Mouse (Mus musculus) lung, postnatal 36 days (tissue): Measurements from ENCODE around the gene Mroh9.

Experiments used
- DNase-seq: peaks from one replicate; pipeline ENCODE4 v3.0.0; 2022; ENCODE audit warnings: mixed read lengths

Gene Mroh9

DNA sequence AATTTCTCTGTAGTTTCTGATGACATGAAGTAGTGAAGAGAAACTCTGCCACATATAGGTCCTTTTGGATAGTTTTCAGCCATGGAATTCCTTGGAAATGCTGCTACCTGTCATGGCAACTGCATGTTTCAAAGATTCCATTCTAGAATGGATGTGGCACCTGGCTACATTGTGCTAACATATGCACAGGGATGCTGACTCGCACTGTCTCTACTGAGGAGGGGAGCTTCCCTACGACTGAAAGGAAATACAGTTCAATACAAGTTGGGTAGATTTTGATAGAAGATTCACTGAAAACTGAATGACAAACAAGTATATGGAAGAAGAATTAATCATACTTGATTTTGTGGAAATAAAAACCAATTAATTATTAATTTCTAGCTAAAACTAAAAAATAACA is at the start of gene Mroh9:
Mroh9 (minus strand) TSS at position 101 of the 400 bp plus-strand sequence.
- DNase-seq: no peak

DNA sequence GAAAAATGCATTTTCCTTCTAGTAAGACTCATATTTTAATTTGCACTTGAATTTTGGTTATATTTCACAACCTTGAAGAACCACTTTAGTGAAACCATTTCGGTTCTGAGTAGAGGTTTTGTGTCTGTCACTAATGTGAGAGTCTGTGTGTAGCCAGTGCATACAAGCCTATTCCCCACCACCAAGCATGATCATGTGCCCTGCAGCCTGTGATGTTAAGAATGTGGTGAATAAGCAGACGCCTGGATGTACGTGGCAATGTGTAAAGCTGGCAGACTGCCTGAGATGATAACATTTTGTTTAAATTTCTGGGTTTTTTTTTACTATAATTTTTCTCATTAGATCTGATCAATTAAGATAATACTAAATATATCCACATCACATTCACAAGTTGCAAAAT is 44.5 kb upstream of the Mroh9 start:
- DNase-seq: no peak

DNA sequence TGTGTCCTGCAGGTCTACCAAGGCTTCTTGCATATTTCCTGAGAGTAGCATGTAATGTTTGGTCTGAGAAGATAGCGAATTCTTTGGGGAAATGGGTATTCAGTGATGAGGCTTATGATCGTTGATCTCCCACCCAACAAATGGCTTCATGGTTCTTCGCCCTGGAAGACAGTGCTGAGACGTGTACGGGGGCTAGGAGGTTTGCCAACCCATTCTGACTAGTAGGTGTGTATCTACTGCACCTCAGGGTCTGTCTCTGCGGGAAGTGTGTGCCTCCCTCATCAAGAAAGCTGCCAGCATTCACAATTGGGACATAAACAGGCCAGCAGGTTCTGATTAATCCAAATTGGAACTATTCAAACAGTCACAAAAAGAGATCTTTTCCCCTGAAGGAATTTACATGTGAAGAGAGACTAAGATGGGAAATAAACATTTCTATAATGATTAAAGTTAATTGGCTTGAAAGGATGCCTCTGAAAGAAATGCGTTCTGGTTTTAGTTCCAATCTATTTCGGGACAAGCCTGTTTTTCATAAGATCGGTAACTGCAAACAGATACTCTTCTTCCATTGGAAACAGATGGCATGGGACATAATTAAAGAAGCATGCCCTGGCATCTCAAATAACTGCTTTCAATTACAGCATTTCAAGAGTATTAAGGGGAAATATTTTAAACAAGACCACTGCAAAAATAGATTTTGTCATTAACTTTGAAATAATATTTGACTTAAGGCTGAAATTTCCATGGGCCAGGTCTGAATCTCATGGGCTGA is 43.8 kb upstream of the Mroh9 start:
- DNase-seq: no peak

DNA sequence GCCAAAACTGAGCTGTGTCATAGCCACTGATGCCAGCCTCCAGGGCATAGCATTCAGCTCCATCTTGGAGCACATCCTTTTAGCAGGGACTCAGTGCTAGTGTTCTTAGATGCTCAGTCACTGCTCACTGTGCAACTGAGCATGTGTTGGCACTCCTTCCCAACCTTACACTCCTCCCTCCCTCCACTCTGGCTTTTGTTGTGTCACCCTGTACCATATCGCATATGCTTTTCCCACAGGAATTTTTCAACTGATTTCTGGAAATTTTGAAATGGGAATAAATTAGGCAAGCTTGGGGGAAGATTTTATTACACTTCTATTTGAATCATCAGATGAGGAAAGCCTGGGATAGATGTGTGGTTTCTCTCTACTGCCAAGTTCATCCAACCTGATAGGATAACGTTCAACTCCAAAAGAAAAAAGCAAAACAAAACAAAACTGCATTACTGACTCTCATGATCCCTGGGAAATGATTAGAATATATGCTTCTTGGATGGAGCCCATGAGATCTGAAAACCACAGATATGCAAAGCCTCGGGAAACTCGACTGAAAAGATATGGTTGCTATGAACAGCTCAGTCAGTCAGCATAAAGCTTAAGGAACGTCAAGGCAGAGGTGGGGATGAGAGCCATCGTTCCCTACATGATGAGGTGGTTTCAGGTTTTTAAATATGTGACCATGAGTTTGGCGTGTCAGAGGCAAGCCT is 40.9 kb upstream of the Mroh9 start:
- DNase-seq: no peak

DNA sequence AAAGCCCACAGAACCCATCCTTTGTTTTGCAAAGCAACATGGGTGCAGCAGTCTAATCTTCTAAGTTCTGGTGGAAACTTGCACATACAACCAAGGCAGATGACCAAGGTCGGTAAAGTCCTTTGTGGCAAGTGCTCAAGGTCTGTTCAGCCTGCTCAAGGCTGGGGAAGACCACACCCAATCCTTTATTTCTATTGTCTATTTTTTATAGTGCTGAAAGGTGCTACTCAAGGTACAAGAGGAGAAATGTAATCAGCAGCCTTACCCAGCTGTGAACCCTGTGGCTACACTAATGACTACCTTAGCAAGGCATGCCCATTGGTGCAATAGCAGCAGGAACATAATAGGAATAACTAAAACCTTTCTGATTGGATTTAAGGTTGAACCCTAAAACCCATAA is 36.9 kb upstream of the Mroh9 start:
- DNase-seq: no peak

DNA sequence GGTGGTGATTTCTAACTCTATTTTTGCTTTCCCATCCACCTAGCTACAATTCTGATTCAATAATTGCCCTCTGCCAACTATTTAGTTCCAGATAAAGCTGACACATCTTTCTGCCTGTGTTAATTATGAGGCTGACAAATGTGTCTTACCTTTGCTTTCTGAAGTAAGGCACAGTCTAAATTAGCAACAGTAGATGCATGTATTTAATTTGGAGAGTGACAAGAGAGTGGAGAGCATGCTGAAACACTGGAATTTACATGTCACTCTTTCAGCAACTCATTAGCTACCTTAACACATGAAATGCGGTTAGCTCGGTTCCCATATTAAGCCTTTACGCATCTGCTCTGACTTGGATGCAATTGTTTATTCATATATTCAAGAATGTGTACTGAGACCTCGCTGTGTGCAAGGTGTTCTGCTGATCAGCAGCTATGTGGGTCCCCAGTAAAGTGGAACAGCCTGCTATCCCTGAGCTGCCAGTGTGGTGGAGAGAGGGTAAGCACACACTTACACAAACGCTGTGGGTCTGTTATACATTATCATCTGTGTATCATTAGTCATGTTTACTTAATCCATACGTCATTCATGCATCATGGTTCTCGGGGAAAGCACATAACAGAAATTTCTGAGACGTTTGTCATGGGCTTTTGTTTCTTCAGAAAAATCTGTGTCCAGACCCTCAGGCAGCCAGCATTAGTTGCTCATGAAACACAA is 28.1 kb upstream of the Mroh9 start:
- DNase-seq: no peak

DNA sequence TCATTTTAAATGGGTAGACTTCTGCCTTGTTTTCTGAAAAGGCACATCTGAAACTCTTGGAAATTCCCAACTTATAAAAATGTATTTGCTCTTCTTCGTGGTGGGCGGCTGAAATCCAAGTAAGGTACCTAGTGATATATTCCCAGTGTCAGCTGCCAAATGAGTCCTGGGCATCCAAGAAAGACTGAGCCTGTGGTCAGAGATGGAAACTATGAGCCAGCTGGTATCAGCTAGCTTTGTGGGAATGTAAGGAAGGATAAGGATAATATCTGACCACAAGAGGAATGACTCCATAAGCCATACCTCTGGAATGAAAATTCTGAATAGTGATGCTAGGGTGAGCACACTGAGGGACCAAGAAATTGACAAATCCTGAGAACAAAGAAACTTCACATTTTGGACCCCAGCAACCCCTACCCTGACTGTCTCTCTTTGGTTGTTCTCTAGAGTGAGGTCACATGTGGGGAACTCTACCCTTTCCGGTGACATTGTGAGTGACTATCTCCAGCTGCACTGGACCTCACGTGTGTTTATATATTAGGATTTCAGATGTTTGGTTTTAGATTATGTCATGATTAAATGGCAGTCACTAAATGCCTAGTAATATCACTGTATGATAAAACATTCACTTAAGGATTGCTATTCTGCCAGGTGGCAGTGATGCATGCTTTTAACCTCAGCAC is 27.2 kb upstream of the Mroh9 start:
- DNase-seq: no peak

DNA sequence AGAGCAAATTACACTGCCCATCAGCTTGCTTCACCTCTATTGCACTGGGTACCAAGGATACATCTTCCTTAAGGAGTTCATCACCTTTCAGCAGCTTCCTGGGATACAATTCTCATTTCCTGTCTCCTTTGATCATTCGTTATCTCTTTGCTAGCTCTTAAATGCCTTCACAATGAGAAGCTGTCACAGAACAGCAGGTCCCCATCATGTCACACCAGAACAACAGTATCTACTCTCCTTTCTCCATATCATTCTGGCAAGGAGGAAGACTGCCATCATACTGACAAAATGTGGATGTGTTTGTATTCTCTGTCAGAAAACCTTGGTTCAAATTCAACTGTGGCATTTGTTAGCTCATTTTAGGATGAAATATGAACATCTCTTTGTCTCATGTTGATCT is 19.5 kb upstream of the Mroh9 start:
- no peak for DNase-seq

DNA sequence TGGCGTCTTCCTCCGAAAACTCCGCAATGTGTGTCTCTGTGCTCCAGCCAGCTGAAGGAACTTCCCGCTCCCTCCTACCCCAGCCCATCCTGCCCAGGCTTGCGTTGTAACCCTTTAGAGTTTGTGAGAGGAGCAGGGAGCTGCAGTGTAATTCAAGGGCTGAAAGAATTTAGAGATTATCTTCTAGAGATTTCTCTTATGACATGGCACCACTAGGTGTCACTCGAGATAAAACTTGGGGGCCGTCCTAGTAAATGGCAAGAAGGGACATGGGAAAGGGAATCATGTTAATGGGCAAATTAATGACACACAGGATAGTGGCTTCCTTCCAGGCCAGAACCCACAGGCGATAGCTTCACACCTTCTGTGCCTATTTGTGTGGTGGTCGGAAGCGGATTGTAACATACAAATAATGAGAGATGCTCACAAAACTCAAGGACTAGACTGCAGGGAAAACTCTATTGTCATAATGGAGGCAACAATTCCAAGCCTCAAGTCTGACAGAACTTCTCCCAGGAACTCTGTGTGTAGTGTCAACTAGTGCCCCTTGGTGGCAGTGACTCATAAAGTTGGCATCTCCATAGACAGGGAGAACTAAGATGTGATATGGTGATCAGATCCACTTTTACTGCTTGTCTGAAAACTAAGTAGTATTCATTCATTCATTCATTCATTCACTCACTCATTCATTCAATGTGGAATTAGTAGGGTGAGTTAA is 6.1 kb upstream of the Mroh9 start:
- DNase-seq: peak; percentile 47

DNA sequence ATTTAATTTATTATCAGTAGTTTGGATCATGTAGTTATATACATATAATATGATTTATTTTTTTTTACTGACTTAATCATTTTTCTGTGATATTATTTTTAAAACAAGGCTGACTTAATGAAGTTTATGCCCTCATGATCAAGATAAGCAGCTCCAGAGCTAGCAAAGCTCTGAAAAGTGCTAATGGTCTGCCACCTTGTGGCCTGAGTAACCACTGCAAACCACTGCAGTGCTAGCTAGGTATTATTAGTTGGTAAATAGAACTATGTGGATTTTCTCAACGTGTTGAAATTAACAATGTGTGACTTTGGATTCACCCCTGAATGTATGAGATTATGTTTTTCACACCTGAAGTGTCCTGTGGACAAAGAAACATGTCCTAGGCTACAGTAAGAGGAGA is 15.0 kb downstream of the Mroh9 start:
- DNase-seq: peak; percentile 81

DNA sequence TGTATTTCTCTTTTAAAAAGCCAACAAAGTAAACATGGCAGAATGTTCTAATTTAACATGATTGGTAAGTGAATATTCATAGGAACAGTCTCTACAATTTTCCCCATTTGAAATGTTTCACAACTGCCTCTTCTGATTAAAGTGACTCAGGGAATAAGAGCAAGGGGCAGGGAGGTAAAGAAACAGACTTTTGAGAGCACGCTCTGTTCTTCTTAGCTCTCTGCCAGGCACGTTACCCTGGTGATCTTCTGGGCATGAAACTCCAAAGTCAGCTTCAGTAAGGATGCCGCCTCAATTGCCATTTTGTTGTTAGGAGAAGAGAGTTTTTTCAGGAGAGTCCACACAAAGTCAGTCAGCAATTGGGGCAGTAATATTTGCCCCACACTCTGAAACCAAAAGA is 25.1 kb downstream of the Mroh9 start:
- peak; percentile 72 for DNase-seq

DNA sequence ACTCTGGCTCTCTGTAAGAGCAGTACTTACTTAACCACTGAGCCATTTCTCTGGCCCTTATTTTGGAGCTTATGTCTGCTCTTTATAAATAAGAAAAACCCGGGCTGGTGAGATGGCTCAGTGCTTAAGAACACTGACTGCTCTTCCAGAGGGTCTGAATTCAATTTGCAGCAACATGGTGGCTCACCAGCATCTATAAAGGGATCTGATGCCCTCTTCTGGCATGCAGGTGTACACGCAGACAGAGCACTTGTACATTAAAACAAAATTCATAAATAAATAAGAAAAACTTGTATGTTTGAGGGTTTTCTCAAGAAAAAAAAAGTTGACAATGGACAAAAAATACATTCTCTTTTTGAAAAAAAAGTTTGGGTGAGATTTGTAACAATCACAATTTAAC is 28.1 kb downstream of the Mroh9 start:
- DNase-seq: peak; percentile 63

DNA sequence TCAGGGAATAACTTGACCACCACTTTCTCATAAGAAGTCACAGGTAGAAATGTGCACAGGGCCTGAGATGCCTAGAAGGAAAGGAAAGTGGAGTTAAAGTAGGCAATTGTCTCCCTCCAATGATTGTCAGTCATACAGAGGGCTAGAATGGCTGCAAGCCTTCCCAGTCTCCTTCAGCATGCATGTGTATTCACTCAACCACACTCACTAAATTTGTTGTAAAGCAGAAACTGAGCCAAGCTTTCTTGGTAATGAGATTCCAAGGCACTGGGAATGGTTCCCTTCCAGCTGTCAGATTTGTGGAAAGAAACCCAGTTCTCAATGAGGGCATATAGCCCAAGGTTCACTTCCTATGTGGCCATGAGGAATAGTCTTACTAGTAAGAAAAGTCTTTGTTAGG is 29.8 kb downstream of the Mroh9 start:
- DNase-seq: peak; percentile 61

DNA sequence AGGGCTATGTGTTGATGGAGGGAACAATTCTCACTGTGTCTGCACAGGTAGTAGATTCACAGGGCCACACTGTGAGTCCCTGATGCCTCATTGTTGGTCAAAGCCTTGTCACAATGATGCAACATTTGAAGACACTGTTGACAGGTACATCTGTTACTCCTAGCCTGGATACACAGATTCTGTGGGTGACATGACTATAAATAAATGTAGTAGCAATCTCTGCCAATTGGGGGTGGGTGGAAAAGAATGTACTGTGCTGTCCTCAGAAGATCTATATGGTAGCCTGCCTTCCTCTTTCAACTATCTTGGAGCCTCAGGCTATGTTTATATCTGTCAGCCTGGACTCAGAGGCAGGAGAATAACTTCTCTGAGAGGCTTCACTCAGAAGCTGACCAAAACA is 62.4 kb downstream of the Mroh9 start:
- no peak for DNase-seq

DNA sequence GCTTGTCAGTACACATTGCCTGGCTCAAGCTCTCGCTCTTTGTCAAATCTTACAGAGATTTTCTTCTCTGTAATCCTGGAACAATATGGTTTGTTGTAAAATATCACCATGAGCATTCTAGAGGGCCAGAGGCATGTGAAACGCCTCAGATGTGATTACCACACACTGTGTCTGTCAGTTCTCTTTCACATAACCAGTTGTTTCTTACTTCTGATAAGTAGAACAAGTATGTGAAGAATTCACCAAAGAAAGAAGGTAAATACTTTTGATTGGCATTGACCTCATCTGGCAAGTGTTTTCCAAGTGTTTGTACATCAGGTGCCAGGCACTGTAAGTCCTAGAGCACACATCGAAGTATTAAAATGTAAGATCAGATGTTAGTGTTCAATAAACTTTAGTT is 76.2 kb downstream of the Mroh9 start:
- DNase-seq: peak; percentile 63

DNA sequence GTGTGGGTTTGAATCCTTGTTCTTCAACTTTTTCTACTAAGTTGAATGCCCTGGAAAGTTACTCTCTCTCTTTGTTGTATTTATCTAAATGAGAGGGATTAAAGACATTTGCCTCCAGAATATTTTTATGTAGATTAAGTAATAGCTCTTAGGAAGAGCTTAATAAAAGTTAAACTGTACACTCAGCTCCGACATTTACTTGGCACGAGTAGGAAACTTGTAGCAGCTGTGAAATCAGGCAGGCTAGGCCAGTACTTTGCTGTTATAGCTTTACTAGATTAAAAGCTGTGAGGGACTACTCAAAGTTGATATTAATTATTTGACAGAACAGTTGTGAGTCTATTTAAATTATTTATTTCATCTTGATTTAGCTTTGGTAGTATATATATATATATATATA is 82.0 kb downstream of the Mroh9 start:
- DNase-seq: no peak

DNA sequence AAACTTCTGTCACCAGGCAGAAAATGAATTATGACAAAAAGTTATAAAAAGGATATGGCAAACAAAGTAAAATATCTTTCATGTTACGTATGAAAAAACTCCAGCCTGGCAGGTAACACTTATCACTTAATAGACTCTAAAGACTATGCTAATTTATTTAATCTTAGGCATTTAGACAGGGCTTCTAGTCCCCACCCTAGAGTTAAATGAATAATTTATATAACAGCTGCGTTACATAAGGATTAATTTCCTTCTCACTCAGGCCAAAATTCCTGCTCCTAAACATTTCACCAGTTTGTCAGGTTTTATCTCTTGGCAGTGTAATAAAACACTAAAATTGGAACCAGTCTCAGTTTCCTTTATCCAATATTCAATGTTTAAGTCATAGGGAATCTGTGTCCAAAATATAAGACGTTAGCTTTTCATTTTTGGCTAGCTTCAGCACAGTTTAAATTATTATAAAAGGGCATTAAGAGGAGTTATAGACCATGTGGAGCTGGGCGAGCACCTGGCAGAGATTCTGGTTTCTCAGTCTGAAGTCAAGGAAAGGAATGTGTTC is 84.1 kb downstream of the Mroh9 start:
- no peak for DNase-seq

DNA sequence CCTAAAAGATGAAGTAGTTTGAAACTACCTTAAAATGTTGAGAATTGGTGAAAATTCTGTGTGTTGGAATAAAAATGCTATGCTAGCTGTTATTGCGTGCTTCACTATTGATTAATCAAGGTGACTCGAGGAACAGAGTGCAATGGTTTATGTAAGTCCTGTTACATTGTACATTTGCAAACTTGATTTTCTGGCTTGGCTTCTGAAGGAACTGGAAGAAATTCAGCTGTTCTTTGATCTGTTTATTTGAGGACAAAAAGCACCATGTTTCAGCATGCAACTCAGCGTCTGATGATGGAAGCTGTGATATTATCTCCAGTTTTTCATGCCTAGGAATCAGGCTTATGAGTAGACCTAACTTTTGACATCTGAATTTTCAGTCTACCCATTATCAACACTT is 97.9 kb downstream of the Mroh9 start:
- peak; percentile 35 for DNase-seq

DNA sequence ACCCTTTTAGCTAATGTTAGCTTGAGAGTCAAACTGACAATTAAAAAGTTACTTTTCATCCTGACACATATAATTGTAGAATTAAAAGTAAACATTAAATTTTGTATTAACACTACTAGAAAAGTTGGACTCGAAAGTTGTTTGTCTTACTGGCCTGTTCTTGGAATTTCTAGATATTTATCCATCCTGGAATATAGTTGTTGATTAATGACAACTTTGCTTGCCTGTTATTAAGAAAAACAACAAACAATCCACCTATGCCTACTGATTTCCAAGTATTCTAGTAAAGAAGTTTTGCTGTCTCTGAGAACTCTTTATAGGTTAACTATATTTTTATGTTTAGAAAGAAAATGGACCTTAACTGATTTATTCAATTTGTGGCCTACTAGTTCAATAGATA is 98.7 kb downstream of the Mroh9 start:
- no peak for DNase-seq

DNA sequence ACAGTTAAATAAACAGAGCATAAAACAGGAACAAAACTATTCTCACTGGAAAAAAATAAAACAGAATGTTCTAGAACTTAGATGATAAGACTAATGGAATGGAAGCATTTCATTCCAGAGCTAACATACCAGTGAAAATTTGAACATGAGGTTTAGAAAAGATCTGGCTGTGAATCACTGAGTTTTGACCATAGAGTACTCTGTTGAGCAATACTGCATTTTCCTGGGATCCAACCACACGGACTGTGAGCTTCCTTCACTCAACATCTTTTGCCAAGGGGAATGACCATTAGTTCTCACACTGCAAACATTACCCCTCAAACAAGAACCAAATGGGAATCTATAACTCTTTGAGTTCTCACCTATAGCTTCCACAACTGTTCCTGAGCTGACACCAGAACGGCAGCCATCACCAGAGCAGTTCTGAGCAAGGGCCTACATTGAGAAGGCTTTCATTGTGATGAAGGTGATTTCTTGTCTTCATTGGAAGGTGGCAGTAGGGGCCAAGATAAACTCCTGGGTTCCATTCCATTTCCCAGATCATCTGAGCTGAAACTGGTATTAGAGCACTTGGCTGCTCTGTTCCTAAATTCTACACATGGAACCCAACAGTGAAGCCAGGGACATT is 99.2 kb downstream of the Mroh9 start:
- peak; percentile 56 for DNase-seq

DNA sequence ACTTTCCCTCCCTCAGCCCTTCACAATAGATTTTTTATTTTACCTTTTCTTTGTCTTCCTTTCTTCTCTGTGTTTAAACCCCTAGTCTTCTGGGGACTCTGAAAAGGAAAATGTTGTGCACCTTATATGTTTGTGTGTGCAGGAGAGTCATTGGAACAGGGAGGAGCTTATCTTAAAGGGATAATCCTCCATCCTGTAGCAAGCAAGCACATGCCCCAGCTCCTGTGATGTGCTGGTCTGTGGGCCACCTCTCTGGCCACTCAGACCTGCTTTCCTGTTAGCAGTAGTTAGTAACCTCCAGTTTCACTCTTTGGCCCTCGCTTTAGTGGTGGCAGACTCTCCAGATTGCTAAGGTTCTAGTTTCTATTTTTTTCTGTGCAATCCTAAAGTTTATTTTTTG is 101.0 kb downstream of the Mroh9 start, which contains the start of gene Fmo3:
Fmo3 (minus strand) TSS at position 101 of the 400 bp plus-strand sequence.
- DNase-seq: no peak
